Mouse (Mus musculus) stomach, embryonic 16.5 days (tissue): ENCODE results near the gene Fcnb. TPM values are rescaled to one million over a fixed set of nuclear protein-coding genes. Genes with fewer than 3 reads are reported as not detected.

ENCODE experiments used
- ATAC-seq: fragments of 200-750 bp; cut with Nextera tagmentation; 2 replicates; pipeline ENCODE4 v1.8.0; 2017; ENCODE audit warnings: moderate number of reproducible peaks, moderate TSS enrichment; ENCODE audit not compliant: insufficient read depth, low FRiP score
- H3K27ac ChIP-seq: fragments of 300-500 bp; sonication (generic); 2 replicates; pipeline ENCODE4 v1.5.1; 2014; ENCODE audit warnings: low read length
- H3K27me3 ChIP-seq: fragments of 300-500 bp; sonication (generic); 2 replicates; pipeline ENCODE4 v1.6.1; 2014; ENCODE audit warnings: low read length, control low read depth, mixed read lengths; ENCODE audit not compliant: control insufficient read depth, insufficient read depth
- H3K36me3 ChIP-seq: fragments of 300-500 bp; sonication (generic); 2 replicates; pipeline ENCODE4 v1.6.1; 2014; ENCODE audit warnings: low read length; ENCODE audit not compliant: control insufficient read depth, insufficient read depth
- H3K4me1 ChIP-seq: fragments of 300-500 bp; sonication (generic); 2 replicates; pipeline ENCODE4 v1.6.1; 2014; ENCODE audit warnings: low read length, control low read depth, mixed read lengths; ENCODE audit not compliant: control insufficient read depth, insufficient read depth
- H3K4me2 ChIP-seq: fragments of 300-500 bp; sonication (generic); 2 replicates; pipeline ENCODE4 v1.6.1; 2014; ENCODE audit warnings: low read depth, low read length, mixed read lengths
- H3K4me3 ChIP-seq: fragments of 300-500 bp; sonication (generic); replicated peaks from 2 replicates; pipeline ENCODE4 v1.5.1; 2014; ENCODE audit warnings: mild to moderate bottlenecking, low read length
- H3K9ac ChIP-seq: fragments of 300-500 bp; sonication (generic); 2 replicates; pipeline ENCODE4 v1.6.1; 2014; ENCODE audit warnings: low read length
- H3K9me3 ChIP-seq: fragments of 300-500 bp; sonication (generic); replicated peaks from 2 replicates; pipeline ENCODE4 v1.6.1; 2016; ENCODE audit warnings: low read length, control low read depth; ENCODE audit not compliant: control insufficient read depth
- WGBS: fragments of 180-500 bp; shearing (Covaris S2); extraction: QIAGEN DNeasy Blood & Tissue Kit; methylation state at CpG from one replicate; pipeline ENCODE4 v1.1.7; 2014; 5-methylcytosine and 5-hydroxymethylcytosine counted together
- polyA plus RNA-seq: library from polyadenylated mRNA; unstranded; fragments of >200 nt; fragmentation: Nextera tagmentation; extraction: Ambion mirVana; gene quantifications from 2 replicates; pipeline ENCODE4 v1.2.1, GENCODE M21; 2015

Fcnb gene
- polyA plus RNA-seq, 1 experiment from 2014 or later: 2.5 TPM

DNA sequence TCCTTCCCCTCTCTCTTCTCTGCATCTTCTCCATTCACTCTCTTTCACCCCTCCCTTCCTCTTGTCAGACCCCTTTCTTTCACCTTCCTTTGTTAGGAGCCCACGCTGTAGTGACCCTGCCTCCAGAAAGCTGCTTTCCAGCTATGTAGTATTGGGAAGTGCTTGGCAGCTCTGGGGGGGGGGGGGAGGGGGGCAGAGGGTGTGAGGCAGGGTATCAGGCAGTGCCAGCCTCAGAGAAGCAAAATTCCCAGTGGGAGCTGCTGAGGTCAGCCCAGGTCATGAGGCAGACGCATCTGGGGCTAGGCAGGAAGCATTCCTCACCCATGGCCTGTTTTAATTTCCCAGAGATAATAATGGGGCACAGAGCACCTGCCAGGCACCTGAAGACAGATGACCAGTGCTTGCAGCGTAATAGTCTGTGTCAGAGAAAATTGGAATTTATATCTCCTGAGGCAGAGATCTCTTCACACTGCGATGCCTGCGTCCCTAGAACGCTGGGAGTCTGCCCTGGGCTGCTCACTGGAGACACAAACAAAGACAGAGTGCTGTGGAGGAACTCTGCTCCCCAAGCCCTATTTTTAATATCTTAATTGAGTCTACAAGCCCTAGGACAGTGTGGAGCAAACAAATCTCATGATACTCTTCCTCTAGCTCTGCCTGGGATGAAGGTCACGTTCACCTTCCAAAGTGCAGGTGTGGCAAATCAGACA is 5.8 kb upstream of the Fcnb start:
- H3K4me3 ChIP-seq: no peak overlapping the region
- no peak for ATAC-seq
- H3K4me1 ChIP-seq: no peaks in the 10 kb centered on the region
- H3K27me3 ChIP-seq: no peaks in the 10 kb centered on the region
- WGBS: 59% methylated on average over 7 of the region's 7 CpGs
- no peaks in the 10 kb centered on the region for H3K9me3 ChIP-seq
- no peaks in the 10 kb centered on the region for H3K36me3 ChIP-seq
- H3K9ac ChIP-seq: no peak overlapping the region
- no peak overlapping the region for H3K27ac ChIP-seq
- H3K4me2 ChIP-seq: no peak overlapping the region

DNA sequence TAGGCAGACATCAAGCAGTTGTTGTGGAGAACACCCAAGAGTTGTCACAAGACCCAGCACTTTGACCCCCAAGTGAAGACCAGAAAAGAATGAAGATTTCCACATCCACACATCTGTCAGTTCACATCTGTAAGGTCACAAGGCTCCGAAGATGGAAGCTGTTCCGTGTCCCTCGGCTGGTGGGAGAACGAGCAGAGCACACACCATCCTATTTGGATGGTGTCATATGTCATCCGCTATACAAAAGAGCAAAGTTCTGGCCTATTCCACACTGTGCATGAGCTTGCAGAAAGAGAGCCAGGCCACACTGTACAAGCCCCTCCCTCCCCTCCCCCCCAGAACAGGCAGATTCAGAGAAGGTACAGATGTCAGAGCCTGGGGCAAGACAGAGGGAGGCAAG is 4.4 kb upstream of the Fcnb start:
- Histone ChIP-seq H3K4me1 (no peaks in the 10 kb centered on the region), H3K27me3 (no peaks in the 10 kb centered on the region), H3K4me2 (no peak overlapping the region), H3K4me3 (no peak overlapping the region), H3K36me3 (no peaks in the 10 kb centered on the region), H3K9me3 (no peaks in the 10 kb centered on the region), H3K9ac (no peak overlapping the region), H3K27ac (no peak overlapping the region)
- 39% methylated on average over 5 of the region's 5 CpGs for WGBS
- ATAC-seq: no peak

DNA sequence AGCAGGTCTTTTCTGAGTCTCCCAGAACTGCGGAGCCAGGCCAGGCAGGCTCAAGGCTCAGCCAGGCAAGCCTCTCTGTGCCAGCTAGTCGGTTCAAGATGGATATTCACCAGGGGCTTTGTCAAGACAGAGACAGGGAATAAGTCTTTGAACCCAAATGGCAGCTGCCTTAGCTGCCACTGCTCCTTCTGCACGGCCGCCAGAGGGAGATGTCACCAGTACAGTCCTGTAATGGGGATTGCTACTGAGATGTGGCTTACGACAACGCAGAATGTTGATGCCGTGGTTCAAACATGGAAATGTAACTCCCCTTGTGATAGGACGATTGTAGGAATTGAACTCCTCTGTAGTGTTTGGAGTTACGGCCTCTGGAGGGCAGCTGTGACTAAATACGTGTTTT is 1.4 kb upstream of the Fcnb start:
- no peaks in the 10 kb centered on the region for H3K36me3 ChIP-seq
- H3K9ac ChIP-seq: no peak overlapping the region
- no peak overlapping the region for H3K27ac ChIP-seq
- no peaks in the 10 kb centered on the region for H3K4me1 ChIP-seq
- no peak for ATAC-seq
- no peaks in the 10 kb centered on the region for H3K27me3 ChIP-seq
- H3K4me3 ChIP-seq: no peak overlapping the region
- 76% methylated on average over 10 of the region's 10 CpGs for WGBS
- no peaks in the 10 kb centered on the region for H3K9me3 ChIP-seq
- H3K4me2 ChIP-seq: no peak overlapping the region

DNA sequence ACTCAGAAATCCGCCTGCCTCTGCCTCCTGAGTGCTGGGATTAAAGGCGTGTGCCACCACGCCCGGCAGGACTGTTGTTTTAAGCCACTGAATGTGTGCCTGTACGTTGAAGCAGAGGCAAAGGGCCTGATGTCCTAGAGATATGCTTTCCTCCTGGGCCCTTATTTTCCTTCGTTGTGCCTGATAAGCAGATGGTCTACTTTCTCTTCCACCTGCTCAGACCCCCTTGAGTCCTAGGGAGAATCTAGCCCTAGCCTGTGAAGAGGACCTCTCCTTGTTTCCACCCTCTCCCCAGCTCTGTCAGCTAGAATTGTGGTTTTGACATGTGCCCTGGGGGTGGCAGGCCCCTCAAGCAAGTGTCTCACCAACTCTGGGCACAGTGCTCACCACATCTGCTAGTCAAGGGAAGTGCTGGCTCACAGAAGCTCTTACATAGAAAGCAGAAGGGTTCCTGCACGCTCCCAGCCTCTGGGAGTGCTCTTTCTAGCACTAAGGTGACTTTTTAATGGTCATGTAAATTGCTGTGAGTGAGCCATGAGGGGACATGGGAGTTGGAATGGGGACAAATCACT is 9.0 kb downstream of the Fcnb start:
- Histone ChIP-seq H3K4me3 (no peak overlapping the region), H3K9ac (no peak overlapping the region), H3K4me1 (no peaks in the 10 kb centered on the region), H3K36me3 (no peaks in the 10 kb centered on the region), H3K4me2 (no peak overlapping the region), H3K9me3 (no peaks in the 10 kb centered on the region), H3K27me3 (no peaks in the 10 kb centered on the region), H3K27ac (no peak overlapping the region)
- no peak for ATAC-seq
- 73% methylated on average over 7 of the region's 7 CpGs for WGBS

DNA sequence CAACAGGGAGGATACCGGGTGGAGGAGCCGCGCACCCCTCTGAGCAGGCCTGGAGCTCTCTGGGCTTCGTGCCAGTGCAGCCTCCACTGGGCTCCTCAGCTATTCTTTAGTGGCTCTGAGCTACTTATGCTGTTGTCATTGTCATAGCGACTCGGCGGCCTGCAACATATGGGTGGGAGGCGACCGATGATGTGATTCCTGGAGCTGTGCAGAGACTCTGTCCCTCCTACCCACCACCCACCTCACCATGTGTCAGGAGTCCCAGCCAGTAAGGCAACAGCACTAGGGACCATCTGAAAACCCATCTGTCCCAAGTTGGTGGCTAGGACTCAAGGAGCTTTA is 16.2 kb downstream of the Fcnb start:
- Histone ChIP-seq H3K4me3 (no peak overlapping the region), H3K9ac (no peak overlapping the region), H3K27ac (no peak overlapping the region), H3K27me3 (no peaks in the 10 kb centered on the region), H3K9me3 (no peaks in the 10 kb centered on the region), H3K36me3 (no peaks in the 10 kb centered on the region), H3K4me1 (peaks cover 9% of the 10 kb centered on the region; the same call in 1 of the 2 replicates), H3K4me2 (no peak overlapping the region)
- 70% methylated on average over 9 of the region's 9 CpGs for WGBS
- ATAC-seq: peak; percentile 56; the same call in 1 of the 2 replicates

DNA sequence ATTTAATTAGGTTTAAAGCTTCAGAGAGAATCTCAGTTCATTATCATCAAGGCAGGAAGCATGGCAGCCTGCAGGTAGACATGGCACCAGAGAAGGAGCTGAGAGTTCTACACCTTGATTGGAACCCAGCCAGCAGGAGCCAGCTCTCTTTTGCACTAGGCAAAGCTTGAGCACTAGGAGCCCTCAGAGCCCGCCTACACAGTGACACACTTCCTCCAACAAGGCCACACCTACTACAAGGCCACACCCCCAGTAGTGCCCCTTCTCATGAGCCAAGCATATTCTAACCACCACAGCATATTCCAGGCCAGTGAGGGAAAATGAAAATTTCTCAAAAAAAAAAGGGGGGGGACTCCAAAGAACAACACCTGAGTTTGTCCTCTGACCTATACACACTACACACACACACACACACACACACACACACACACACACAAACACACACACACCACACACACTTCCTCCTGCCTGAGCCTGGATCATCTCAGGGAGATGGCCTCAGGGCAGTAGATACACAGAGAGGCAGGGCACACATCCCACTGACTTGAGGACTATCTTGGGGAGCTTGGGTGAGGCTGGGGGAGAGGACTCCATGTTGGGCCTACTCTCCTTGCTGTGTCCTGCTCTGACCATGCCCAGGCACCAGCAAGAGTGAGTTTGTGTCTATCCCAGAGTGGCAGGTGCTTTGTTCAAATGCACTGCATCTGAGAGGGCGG is 16.7 kb downstream of the Fcnb start:
- Histone ChIP-seq H3K27ac (no peak overlapping the region), H3K4me2 (no peak overlapping the region), H3K9ac (no peak overlapping the region), H3K9me3 (no peaks in the 10 kb centered on the region), H3K27me3 (no peaks in the 10 kb centered on the region), H3K36me3 (no peaks in the 10 kb centered on the region), H3K4me3 (no peak overlapping the region), H3K4me1 (peaks cover 9% of the 10 kb centered on the region; the same call in 1 of the 2 replicates)
- WGBS: 79% methylated on average over 2 of the region's 2 CpGs
- ATAC-seq: no peak

DNA sequence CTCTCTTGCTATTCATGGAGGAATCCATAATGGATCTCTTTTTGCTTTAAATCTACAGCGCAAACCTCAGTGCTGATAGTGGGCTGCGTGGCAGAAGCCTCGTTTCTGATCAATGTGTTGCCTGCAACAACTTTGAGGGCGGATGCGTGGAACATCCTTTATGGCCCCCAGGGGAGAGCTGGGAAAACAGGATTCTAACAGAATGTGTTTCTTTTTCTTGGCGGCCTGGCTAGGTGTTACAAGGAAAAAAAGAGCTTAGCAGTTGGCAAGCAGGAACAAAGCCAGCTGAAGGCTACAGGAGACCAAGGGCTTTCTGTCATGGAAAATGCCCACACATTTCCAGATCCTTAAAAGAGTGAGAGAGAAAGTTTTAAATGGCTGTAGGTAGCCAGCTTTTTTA is 17.5 kb downstream of the Fcnb start:
- H3K4me3 ChIP-seq: no peak overlapping the region
- H3K9ac ChIP-seq: no peak overlapping the region
- peaks cover 9% of the 10 kb centered on the region; the same call in 1 of the 2 replicates for H3K4me1 ChIP-seq
- 79% methylated on average over 6 of the region's 6 CpGs for WGBS
- no peak for ATAC-seq
- H3K27ac ChIP-seq: no peak overlapping the region
- H3K27me3 ChIP-seq: no peaks in the 10 kb centered on the region
- no peaks in the 10 kb centered on the region for H3K9me3 ChIP-seq
- H3K4me2 ChIP-seq: no peak overlapping the region
- no peaks in the 10 kb centered on the region for H3K36me3 ChIP-seq

DNA sequence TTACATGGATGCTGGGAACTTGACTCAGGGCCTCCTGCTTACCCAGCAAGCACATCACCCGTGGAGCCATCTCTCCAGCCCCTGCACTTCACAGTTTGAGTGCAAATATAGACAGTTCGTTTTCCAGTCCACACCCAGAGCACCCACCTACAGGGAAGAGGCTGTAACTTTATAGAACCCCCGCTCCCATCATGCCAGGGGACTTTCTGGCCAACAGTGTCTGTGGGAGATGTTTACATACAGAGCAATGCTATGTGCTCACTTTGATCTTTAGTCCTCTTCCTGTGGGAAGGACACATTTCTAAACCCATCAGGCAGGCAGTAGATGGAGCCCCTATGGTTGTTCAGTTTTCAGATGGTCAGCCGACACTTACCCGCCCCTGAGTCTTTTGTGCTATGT is 18.0 kb downstream of the Fcnb start:
- WGBS: 69% methylated on average over 5 of the region's 5 CpGs
- H3K9me3 ChIP-seq: no peaks in the 10 kb centered on the region
- H3K9ac ChIP-seq: no peak overlapping the region
- no peak overlapping the region for H3K4me2 ChIP-seq
- H3K4me3 ChIP-seq: no peak overlapping the region
- no peak for ATAC-seq
- H3K27ac ChIP-seq: no peak overlapping the region
- no peaks in the 10 kb centered on the region for H3K27me3 ChIP-seq
- H3K4me1 ChIP-seq: peaks cover 9% of the 10 kb centered on the region; the same call in 1 of the 2 replicates
- H3K36me3 ChIP-seq: no peaks in the 10 kb centered on the region

DNA sequence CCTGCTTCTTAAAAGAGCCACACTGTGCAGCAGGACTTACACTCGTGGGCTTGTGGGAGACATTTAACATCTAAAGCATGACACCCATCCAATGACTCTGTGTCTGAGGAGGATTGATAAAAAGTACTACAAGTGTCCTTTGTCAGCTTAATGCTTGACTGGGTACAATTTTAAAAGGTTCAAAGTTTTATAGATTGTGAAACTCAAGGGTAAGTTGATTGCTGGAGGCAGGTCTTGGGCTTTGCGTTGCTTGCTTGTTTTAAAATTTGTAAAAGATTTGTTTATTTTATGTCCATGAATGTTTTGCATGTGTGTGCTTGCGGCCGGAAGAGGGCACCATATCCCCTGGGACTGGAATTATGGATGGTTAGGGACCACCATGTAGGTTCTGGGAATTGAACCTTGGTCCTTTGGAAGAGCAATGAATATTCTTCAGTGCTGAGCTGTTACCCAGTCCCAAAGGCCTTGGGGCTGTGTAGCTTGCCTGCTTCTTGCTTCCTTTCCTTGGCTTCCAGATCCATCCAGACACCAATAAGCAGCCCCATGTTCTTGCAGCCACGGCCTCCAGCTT is 19.5 kb downstream of the Fcnb start:
- H3K27ac ChIP-seq: no peak overlapping the region
- no peaks in the 10 kb centered on the region for H3K9me3 ChIP-seq
- H3K27me3 ChIP-seq: no peaks in the 10 kb centered on the region
- H3K4me2 ChIP-seq: no peak overlapping the region
- ATAC-seq: no peak
- no peak overlapping the region for H3K4me3 ChIP-seq
- no peak overlapping the region for H3K9ac ChIP-seq
- 86% methylated on average over 5 of the region's 5 CpGs for WGBS
- no peaks in the 10 kb centered on the region for H3K36me3 ChIP-seq
- H3K4me1 ChIP-seq: peaks cover 9% of the 10 kb centered on the region; the same call in 1 of the 2 replicates
